Mouse (Mus musculus) hematopoietic stem cell, adult 5-6 weeks (primary cell): ENCODE measurements around the gene Ino80d. TPM values are rescaled to one million over a fixed set of nuclear protein-coding genes. Genes with fewer than 3 reads are reported as not detected.

ENCODE experiments used
- total RNA-seq: library from RNA; stranded (forward); fragments of 172-1452, 232-1000 nt; gene quantifications from 2 replicates; pipeline ENCODE4 v1.2.3, GENCODE M21; 2017

The Ino80d gene
- total RNA-seq, 1 experiment from 2014 or later = 31.5 TPM

Other genes starting within 250 kb of the Ino80d start
- 3,431 and 3,774 TPM in 2 replicates for gene Eef1b2, start 62.2 kb upstream of the Ino80d start, total RNA-seq
- 115 and 142 TPM in 2 replicates for gene Ndufs1, start 62.2 kb upstream of the Ino80d start, total RNA-seq
- not detected in 2 replicates for gene Gpr1, start 99.9 kb upstream of the Ino80d start, total RNA-seq
- 0.06 and 0.20 TPM in 2 replicates for gene Zdbf2, start 158.6 kb upstream of the Ino80d start, total RNA-seq